Mouse (Mus musculus) layer of hippocampus, adult 2 months (tissue): ENCODE results near the gene Skor1. TPM values are rescaled to one million over a fixed set of nuclear protein-coding genes. Genes with fewer than 3 reads are reported as not detected.

Experiments used
- DNase-seq, 2 experiments: peaks; one replicate each; pipeline ENCODE4 v3.0.0; 2022; ENCODE audit warnings: low spot score in 2 of 2
- H3K27ac ChIP-seq: fragments of 200-600 bp; 2 replicates; pipeline ENCODE4 v1.8.1; 2022
- H3K4me3 ChIP-seq: fragments of 200-600 bp; 2 replicates; pipeline ENCODE4 v1.8.1; 2022; ENCODE audit warnings: mild to moderate bottlenecking
- CTCF ChIP-seq: fragments of 200-600 bp; conservative IDR thresholded peaks from 2 replicates; pipeline ENCODE4 v1.8.1; 2022; ENCODE audit warnings: antibody characterized with exemption, mild to moderate bottlenecking, moderate library complexity
- total RNA-seq, 2 experiments: library from RNA; stranded (reverse); gene quantifications; 2 replicates each; pipeline ENCODE4 v1.2.3; 2021

Gene Skor1
- total RNA-seq, 2 experiments from 2014 or later: 0.20 to 0.27 TPM

DNA sequence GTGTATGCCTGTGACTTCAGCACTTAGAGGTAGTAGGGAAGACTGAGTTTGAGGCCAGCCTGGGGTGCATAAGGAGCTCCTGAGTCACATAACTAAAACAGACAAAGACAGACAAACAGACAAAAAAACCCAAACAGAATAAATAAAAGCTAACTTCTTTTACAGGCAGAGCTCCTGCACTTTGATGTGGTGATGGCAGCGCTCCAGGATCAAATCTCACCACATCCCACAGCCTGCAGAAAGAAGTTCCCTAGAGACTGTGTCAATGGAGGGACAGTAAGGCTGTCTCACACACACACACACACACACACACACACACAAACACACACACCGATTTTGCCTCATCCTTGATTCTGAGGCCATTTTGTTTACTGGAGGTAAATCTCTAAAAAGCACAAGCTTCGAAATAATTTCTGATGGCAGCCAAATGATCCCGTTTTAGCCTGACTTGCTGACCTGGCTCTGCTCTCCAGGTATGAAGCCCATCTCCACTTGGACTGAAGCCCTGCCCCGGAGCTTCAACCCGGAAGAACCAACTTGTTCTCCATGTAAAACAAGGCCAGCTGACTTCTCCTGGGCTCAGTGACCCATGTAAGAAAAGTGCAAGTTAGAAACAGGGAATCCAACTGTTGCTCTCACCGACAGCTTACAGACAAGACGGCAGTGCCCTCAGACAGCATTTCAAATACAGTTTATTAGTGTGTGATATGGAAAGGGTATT lies 25.4 kb upstream of the Skor1 start:
- Histone ChIP-seq H3K4me3 (no peak overlapping the region), H3K27ac (no peak overlapping the region)
- no peak for DNase-seq
- TF ChIP-seq CTCF: no peak

DNA sequence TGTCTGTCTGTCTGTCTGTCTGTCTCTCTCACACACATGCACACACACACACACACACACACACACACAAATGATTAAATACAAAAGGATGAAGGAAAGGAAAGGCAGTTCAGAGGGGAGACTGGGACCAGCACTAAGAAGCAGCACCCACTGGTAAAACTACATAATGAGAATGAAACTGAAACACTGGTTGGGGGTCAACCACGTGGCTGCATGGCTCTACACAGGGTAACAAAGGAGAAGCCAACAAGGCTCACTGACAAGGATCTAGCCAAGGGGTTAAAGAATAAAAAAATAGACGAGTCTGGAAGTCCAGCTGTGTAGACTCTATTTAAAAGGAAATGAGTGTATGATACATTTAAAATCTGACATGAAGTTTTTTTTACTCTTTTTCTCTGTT lies 23.2 kb upstream of the Skor1 start:
- no peak for DNase-seq
- Histone ChIP-seq H3K4me3 (no peak overlapping the region), H3K27ac (no peak overlapping the region)
- TF ChIP-seq CTCF: no peak

- DNase-seq: no peak
- peak; percentile 42 for TF ChIP-seq CTCF
- H3K27ac ChIP-seq: no peak overlapping the region
- H3K4me3 ChIP-seq: no peak overlapping the region
These were observed 20.4 kb upstream of the Skor1 start for GRCm38 (mm10) chr9:63169127-63169526.

- H3K4me3 ChIP-seq: no peak overlapping the region
- no peak for DNase-seq
- H3K27ac ChIP-seq: no peak overlapping the region
- TF ChIP-seq CTCF: no peak
These were observed 16.3 kb upstream of the Skor1 start for GRCm38 (mm10) chr9:63165070-63165469.

GRCm38 (mm10) chr9:63163756-63164155 lies 15.0 kb upstream of the Skor1 start:
- H3K4me3 ChIP-seq: no peak overlapping the region
- TF ChIP-seq CTCF: no peak
- no peak for DNase-seq
- no peak overlapping the region for H3K27ac ChIP-seq

DNA sequence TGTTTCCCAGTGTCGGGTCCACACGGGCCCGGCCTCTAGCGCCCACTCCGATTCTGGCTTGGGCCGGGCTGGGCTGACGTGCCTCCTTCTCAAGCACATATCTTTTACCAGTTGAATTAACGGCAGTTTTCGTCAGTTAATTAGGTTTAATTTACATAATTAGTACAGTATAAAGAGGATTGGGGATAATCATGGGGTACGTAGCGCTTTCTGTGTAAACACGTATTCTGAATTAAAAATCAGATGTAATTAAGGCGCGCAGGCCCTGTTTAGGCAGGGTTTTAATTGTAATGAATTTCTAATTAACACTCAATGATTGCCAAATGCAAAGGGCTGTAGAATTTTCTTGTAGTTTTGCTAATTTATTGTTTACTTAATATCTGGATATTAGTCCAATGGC lies 3.2 kb upstream of the Skor1 start:
- TF ChIP-seq CTCF: no peak
- DNase-seq: no peak
- no peak overlapping the region for H3K4me3 ChIP-seq
- no peak overlapping the region for H3K27ac ChIP-seq

DNA sequence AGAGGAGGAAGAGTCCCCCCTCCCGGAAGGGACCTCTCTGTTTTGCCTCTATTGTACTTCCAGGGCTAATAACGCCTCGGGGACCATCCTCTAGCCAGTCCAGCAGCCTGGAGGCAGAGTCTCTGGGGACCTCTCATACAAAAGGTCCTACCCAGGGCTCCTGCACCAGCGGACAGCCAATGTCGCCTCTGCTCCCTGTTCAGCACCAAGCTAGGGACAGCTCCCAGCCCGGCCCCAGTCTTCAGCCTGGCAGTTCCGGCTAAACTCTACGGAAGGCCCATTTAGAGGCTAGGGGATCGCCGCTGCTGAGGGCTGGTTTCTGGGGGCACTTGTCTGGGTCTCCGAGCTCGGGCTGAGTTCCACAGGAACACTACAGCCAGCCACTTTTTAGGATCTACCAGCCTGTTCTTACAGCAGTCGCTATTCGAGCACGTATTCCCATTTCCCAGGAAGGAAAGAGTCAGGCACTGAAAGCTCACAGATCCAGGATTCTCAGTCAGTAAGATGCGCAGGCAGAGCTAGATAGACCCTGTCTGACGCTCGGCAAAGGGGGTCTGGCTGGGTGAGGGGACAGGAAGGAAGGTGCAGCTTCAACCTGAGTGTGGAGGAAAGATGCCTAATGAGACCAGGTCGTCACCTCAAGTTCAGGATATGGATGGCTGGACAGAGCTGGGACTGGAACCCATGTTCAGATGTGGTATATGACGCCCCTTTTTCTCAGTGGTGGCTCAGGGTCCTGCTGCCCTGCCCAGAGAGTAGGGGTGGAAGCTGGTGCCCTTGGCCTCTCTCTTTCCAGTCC lies 2.5 kb upstream of the Skor1 start:
- TF ChIP-seq CTCF: no peak
- H3K27ac ChIP-seq: no peak overlapping the region
- no peak for DNase-seq
- no peak overlapping the region for H3K4me3 ChIP-seq

GRCm38 (mm10) chr9:63150086-63150800 lies 1.5 kb upstream of the Skor1 start:
- no peak for TF ChIP-seq CTCF
- DNase-seq: no peak
- Histone ChIP-seq H3K27ac (no peak overlapping the region), H3K4me3 (no peak overlapping the region)

GRCm38 (mm10) chr9:63149372-63149766 lies 608 bp upstream of the Skor1 start:
- no peak for TF ChIP-seq CTCF
- Histone ChIP-seq H3K27ac (no peak overlapping the region), H3K4me3 (no peak overlapping the region)
- no peak for DNase-seq

DNA sequence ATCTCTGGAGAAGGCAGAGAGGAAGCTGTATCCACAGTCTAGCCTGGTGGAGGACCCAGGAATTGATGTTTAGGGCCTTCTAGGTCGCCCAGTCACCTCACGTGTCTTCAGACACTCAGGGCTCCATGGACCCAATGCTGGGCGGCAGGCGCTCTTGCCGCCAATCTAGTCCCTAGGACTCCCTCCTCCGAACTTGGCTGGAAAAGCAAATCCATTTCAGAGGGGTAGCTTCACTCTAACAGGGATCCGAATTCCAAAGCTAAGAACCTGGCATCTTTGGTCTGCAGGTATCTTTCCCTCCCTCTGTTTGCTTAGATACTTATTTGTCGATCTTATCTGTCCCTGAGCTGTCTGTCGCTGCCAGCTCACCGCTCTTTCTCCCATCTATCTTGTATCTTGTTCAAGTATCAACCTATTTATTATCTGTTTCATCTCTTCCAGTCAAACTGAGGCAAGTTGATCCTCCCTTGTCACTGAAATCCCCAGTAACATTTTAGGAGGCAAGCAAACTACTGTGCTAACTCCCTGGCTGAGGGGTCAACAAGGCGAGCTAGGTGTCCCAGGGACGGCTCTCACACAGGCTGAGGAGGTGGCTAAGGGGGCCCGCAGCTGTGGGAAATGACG lies 863 bp downstream of the Skor1 start:
- no peak overlapping the region for H3K4me3 ChIP-seq
- no peak for TF ChIP-seq CTCF
- DNase-seq: no peak
- H3K27ac ChIP-seq: no peak overlapping the region

- no peak for DNase-seq
- Histone ChIP-seq H3K27ac (no peak overlapping the region), H3K4me3 (no peak overlapping the region)
- TF ChIP-seq CTCF: no peak
These were observed 1.5 kb downstream of the Skor1 start for GRCm38 (mm10) chr9:63147296-63147695.

GRCm38 (mm10) chr9:63146856-63147274 lies 1.9 kb downstream of the Skor1 start:
- no peak for TF ChIP-seq CTCF
- no peak overlapping the region for H3K27ac ChIP-seq
- no peak for DNase-seq
- no peak overlapping the region for H3K4me3 ChIP-seq
